Mouse (Mus musculus): ENCODE results near the gene Xrcc3.

Xrcc3 gene

DNA sequence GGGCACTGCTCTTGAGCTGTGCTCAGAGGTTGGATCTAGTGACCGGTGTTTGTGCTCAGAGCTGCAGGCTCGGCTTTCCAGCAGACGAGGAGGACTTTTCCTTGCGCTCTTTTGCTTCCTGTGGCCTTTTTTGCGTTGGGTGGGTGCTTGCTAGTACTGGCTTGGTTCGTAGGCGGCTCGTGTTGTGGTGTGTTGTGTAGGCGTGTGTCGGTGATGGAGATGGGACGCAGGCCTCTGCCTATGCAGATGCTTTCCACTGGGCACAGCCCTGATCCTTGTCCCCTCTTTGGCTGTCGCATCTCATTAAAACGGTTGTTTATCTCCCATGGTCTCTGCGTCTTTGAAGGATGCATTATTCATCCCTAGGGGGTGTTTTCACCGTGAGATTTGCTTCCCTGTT lies 38.8 kb downstream of the Xrcc3 start:
- no peak for DNase-seq (ENCODE audit: low read depth, low spot score)

- DNase-seq (ENCODE audit: low read depth, low spot score): no peak
Observed at GRCm38 (mm10) chr12:111774156-111774555, 39.5 kb downstream of the Xrcc3 start.

DNA sequence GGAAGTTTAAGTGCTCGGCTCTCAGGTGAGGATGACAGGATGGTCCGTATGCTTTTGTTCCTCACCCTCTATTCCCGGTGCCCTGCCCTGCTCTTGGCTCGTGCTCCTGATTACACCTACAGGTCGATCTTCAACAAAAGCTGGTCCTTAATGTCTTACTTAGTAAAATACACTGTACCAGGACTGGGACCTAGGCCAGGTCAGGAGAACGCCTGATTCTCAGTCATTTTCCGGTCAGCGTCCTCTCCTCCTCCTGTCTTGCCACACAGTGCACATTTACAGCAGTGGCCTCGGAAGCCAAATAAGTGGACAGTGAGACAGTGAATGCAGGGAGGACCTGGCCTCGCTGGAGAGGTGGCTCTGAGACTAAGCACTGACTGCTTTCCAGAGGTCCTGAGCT lies 43.0 kb downstream of the Xrcc3 start:
- no peak for DNase-seq (ENCODE audit: low read depth, low spot score)

DNA sequence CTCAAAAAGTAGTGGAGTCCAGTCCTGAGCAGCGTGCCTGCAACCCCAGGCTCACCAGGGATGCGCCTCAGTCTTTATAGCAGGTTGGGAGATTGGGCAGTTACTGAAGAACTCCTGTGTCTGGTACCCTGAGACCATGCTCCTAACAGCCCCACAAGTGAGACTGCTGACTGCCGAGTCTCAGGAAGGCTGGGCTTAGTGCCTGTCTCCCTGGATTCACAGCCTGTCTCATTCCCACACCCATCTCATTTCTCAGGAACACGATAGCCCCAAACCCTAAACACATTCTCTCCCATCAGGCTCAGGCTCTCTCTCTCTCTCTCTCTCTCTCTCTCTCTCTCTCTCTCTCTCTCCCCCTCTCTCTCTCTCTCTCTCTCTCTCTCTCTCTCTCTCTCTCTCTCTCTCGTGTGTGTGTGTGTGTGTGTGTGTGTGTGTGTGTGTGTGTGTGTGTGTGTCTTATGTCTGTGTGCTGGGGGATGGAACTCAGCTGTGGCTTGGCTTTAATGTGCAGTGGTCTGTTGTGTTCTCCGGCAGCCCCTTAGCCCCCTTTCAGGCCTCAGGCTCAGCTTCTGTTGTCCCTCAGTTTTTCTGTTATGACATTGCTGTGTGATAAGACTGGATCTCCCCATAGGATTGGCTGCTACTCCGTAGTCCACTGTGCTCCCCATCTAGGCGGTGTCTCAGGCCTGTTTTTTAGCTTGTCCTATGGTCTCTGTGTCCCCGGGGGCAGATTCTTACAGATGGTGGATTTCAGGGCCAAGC lies 43.7 kb downstream of the Xrcc3 start:
- DNase-seq (ENCODE audit: low read depth, low spot score): no peak

DNA sequence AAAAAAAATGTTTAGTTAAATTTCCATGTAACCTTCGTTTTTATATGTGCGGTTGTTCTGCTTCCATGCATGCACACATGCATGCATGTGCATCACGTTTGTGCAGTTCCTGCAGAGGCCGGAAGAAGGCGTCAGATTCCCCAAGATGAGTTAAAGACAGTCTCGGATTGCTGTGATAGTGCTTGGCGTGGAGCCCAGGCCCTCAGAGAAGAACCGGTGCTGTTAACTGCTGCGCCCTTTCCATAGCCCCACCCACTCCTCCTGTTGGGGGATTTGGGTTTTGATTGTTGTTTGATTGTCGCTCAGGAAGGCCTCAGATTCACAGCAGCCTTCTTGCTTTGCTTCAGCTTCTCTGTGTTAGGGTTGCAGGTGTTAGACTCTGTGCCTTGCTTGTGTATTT lies 44.4 kb downstream of the Xrcc3 start:
- DNase-seq (ENCODE audit: low read depth, low spot score): no peak

DNA sequence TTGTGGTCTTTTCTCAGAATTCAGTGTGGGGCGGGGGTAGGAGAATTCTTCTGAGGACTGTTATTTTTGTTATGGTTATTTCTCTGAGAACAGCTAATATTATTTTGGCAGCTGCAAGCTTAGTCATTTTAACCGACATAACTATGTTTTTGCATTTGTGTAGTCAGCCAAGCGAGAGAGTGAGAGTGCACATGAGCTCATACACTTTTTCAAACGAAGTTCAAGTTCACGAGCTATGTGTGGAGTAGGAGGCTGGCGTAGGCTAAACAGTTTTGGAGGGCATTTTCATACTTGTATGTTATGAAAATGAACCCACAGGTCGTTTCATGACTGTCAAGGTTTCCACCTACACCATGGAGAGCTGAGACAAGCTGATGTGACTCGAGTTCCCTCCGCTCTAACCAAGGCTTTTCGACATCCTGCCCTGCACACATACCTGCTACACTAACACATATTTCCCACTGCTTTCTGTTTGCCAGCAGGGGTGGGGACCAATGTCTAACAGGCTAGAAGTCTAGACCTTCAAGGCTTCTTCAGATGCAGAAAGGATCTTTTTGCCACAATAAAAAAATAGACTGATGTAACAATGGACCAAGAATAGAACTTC lies 45.2 kb downstream of the Xrcc3 start:
- peak; percentile 71 for DNase-seq (ENCODE audit: low read depth, low spot score)

DNA sequence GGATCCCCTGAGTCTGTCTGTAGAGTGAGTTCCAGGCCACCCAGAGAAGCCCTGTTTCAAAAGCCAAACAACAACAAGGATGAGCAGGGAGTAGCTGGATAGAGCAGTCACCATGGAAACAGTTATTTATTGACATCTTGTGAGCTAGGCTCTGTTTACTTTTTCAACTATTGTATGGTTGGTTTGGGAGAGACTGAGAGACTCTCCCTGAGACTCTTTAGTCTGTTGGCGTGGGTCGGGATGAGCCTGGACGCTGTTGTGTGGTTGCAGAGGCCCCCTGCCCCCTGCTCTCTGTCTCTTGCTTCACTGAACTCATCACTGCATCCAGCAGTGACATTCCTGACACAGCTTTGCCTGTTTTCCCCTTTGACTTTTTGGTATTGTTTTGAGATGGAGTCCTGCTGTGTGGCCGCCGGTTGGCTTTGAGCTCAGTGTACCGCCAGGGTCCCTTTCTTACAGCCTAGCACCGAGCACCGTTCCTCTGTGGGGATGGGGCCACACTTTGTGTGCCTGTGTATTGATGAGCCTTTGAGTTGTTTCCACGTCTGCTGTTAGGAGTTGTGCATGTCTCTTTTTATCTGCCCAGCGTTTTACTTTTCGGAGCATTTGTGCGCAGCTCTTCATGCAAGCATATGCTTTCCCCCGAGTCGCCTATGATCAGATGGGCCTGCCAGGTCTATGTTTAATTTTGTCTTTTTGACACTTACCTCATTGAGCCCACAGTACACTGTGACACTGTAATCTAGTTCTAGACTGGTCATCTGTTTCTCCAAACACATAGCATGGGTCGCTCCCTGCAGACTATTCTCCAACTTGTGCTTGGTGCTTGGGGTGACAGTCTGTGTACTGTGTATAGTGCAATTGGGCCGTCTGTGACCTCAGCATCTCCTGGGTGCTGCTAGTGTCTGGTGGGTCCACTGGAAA lies 47.1 kb downstream of the Xrcc3 start:
- DNase-seq (ENCODE audit: low read depth, low spot score): no peak

DNA sequence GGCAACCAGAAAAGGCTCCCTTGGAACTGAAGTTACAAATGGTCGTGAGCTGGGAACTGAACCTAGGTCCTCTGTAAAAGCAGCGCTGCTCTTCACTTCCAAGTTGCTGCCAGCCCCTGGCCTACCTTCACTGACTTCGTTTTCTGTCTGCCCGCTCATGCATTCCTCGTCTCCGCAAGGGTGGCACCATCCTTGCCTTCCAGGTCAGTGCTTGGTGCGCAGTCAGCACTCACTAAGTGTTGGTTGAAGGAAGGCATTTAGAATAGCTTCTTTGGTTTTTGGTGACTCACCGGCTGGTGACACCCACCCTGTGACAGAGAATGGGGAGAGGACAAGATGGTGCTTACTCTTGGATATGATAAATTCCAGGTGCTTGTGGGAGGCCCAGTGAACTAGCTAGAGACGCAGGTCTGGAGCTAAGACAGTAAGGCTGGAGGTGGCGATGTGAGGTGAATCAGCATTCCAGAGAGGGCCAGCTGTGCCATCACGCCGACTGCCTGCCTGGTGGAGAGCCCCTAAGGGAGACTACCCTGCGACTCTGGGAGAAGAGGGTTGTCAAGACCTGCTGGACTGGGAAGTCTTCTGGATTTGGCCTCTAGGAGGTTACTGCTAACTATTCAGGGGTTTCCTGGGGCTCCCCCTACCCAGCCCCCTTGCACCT lies 50.9 kb downstream of the Xrcc3 start:
- no peak for DNase-seq (ENCODE audit: low read depth, low spot score)

GRCm38 (mm10) chr12:111760306-111760908 lies 53.3 kb downstream of the Xrcc3 start:
- no peak for DNase-seq (ENCODE audit: low read depth, low spot score)

- no peak for DNase-seq (ENCODE audit: low read depth, low spot score)
Observed at GRCm38 (mm10) chr12:111759176-111760061, 54.3 kb downstream of the Xrcc3 start.

DNA sequence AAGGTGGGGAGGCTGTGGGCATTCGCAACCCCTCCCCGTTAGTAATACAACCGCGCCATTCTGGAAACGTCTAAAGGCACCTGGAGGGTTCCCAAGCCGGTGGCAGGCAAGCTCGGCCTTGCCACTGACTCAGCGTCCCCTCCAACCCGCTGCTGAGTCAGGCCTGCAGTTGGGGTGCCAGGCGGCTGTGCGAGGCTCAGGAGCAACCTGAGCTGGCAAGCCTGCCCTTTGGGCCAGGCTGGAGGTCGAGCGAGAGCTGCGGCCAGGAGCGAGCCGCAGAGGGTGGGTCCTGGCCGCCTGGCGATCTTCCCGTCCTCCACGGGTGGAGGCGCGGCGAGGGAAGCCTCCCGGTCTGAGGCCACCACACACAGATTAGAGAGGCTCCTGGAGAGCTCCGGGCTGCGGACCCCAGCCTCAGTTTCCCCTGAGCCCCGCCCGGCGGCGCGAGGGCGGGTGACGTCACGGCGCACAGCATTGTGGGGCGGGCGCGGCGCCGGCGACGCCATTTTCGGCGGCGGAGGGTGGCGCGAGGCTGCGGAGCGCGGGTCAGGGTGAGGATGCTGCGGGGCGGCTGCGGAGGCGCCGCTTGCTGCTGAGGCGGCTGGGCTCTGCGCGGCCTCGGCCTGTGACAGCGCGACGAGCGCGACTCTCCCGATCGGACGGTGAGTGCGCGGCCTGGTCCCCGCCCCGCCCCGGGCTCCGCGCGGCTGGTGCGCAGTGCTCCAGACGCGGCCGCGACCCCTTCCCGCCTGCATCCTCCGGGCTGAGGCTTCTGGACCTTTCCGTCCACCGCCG lies 55.1 kb downstream of the Xrcc3 start, which contains the start of gene Klc1:
Gene Klc1, plus strand, starts transcription at position 469 of the 795 bp plus-strand sequence.
- peak; percentile 85 for DNase-seq (ENCODE audit: low read depth, low spot score)

DNA sequence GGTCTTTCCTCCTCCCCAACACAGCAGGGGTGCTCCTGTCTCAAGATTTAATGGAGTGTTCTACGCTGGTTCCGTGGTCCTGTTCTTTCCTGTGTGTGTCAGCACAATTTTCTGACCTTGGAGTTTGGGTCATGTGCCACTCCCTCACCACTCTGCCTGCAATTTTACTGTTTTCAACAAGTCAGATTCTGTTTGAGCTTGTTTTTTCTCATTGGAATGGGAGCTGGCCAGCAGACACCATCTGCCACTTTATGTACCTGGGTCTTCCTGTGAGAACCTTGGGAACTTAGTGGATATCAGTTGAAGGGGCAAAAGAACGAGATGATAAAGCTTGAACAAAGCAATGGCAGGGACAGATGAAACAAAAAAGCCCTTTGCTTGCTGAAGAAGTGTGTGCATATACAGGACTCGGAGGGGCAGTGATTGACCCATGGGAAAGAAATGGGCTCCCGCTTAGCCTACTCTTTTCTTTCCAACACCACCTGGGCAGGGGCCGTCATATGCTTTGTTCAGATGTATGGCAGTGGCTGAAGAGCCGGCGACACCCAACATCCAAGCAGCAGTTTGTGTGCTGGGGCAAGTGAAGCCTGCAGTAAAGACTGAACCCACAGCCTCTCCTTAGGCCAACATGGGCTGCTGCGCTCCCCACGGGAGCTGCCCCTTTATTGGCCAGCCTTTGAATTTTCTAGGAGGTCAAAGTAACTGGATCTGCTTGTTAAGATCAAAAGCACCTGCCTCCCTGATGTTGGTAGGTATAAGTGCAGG lies 55.9 kb downstream of the Xrcc3 start:
- no peak for DNase-seq (ENCODE audit: low read depth, low spot score)

DNA sequence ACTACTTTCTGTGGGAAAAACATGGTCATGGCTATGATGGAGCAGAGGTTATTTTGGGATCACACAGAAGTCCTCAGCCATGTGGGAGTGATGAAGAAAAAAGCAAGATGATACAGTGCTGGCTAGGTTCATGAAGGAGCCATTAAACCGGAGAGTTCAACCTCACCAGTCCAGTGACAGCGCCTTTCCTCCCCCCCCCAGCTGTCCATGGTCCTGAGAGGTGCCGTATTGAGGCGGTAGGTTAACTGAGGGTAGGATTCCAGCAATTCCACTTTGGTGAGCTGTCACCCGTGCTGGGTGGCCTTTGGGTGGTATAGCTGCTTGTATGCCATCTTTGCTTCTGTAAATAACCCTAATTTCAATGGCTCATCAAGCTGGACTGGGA lies 57.0 kb downstream of the Xrcc3 start:
- DNase-seq (ENCODE audit: low read depth, low spot score): no peak

GRCm38 (mm10) chr12:111756082-111756697 lies 57.5 kb downstream of the Xrcc3 start:
- no peak for DNase-seq (ENCODE audit: low read depth, low spot score)

DNA sequence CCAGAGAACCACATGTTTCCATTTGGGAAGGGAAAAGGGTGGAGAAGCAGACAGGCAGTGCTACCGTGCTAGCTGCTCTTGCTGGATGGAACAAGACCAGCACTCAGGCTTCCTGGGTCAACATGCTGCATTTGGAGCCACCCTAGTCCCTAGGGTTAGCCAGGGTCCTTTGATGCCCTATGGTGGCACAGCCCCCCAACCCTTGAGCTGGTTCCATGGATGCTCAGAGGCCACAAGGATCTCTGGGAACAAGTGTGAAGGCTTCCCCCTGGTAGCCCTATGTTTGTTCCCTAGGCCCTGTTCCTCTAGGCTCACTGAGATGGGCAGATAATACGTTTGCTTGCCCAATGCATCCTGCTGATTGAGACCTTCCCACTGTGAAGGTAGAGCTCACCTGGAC lies 58.4 kb downstream of the Xrcc3 start:
- DNase-seq (ENCODE audit: low read depth, low spot score): no peak

- DNase-seq (ENCODE audit: low read depth, low spot score): no peak
Observed at GRCm38 (mm10) chr12:111754710-111755109, 59.0 kb downstream of the Xrcc3 start.

DNA sequence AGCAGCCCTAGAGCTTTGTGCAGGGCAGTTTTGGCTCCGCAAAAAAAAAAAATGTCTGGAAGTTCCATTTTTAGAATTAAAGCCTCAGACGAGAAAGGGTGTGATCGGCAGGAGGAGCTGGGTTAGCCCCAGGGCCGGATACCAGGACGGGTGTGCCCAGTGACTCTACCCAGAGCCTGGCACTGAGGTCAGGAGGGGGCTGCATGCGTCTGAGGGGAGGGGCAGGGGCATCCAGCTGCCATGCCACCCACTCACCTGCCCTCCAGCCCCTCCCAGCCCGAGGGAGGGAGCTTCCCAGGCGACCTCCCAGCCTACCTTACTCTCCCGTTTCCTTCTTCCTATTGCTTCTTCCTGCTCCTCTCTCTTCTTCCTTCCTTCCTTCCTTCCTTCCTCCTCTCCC lies 60.3 kb downstream of the Xrcc3 start:
- DNase-seq (ENCODE audit: low read depth, low spot score): no peak
